Mouse (Mus musculus): ENCODE measurements at regions not wholly inside any gene's neighbourhood (a gene's known extent, or its start where the extent isn't known, plus 50 kb on each side); places are given as distances from the start of the nearest gene placed in this dataset.

DNA sequence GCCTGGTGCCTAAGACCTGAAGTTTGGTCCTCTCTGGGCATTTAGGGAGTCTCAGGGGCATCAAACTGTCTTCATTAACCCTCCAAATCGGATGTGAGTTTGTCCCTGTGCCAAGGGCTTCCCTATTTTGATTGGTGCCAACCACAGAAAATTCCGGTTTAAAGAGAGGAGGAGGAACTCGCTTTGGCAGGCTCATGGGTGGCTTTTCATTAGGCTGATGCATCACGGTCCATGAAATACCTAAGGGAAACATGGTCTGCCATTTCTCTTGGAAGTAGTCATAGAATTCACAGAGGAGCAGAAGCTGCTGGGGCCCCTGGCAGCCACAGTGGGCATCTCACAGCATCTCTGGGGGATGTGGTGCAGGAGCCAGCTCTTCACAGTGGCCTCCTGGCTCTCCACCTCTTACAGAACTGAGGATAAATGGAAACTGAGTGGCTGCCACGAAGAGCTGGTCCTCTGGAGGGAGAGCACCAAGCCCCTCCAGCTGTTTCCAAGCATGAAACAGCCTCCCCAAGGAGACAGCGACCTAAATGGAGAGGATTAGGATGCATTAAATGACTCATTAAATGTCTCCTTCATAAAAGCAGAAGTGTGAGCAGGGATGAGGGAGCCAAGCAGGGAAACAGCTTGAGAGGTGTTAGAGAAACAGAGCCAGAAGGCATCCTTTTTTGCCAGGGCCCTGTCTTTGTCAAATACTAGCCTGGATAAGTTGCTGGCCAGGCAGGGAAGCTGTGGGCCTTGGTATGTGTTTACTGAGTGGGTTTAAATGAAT is 277.9 kb downstream of the Glrx3 start:
- no peaks in the 10 kb centered on the region for H3K9me3 ChIP-seq (ENCODE audit: control insufficient read depth, low read length)
- no peak overlapping the region for H3K4me3 ChIP-seq (replicated peaks; ENCODE audit: low read length)
- no peaks in the 10 kb centered on the region for H3K36me3 ChIP-seq (ENCODE audit: control insufficient read depth, insufficient read depth)
- no peaks in the 10 kb centered on the region for H3K27me3 ChIP-seq (replicated peaks; ENCODE audit: control insufficient read depth, insufficient read depth, low read length)
- H3K9ac ChIP-seq (replicated peaks; ENCODE audit: low read depth, low read length): no peak overlapping the region
- 39% methylated on average over 6 of the region's 6 CpGs for WGBS
- ATAC-seq: peak; percentile 61; the same call in 1 of the 2 replicates
- no peak overlapping the region for H3K27ac ChIP-seq (ENCODE audit: low read length)
- H3K4me1 ChIP-seq (replicated peaks; ENCODE audit: control insufficient read depth, insufficient read depth, low read length): peaks cover 19% of the 10 kb centered on the region
- no peak overlapping the region for H3K4me2 ChIP-seq (ENCODE audit: low read length)

DNA sequence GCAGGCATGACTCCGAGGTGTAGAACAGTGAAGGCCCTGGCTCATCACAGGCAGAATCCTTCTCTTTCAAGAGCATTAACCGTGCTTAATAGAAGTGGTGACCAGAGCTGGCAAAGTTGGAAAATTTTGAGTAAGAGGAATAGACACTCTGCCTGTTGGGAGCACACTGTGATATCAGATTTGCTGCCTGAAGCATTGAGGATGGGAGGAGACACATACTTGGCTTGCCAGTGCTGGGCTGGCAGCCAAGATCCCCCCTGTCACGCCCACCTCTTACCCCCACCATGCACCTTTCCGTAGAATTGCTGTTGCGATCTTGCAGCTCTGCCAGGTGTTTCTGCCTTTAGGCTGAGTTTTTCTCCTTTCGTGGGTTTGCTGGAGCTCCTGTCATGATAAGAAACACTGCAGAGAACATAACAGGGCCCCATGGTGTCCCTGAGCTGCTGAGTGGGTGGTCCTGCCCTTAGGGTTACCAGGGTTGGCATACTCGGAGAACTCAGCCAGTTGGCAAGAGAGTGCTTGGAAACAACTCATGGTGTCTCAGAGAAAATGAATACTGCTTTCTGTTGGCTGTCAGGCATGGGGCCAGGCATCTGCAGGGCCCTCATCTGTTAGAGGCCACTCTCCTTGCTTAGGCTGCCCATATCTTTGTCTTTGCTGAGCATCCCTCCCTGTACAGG is 286.1 kb downstream of the Glrx3 start:
- H3K4me3 ChIP-seq (replicated peaks; ENCODE audit: low read length): no peak overlapping the region
- WGBS: 29% methylated on average over 7 of the region's 7 CpGs
- no peaks in the 10 kb centered on the region for H3K9me3 ChIP-seq (ENCODE audit: control insufficient read depth, low read length)
- no peak overlapping the region for H3K27ac ChIP-seq (ENCODE audit: low read length)
- no peak overlapping the region for H3K4me2 ChIP-seq (ENCODE audit: low read length)
- ATAC-seq: peak; percentile 77
- no peak overlapping the region for H3K9ac ChIP-seq (replicated peaks; ENCODE audit: low read depth, low read length)
- no peaks in the 10 kb centered on the region for H3K27me3 ChIP-seq (replicated peaks; ENCODE audit: control insufficient read depth, insufficient read depth, low read length)
- no peaks in the 10 kb centered on the region for H3K36me3 ChIP-seq (ENCODE audit: control insufficient read depth, insufficient read depth)
- peaks cover 10% of the 10 kb centered on the region for H3K4me1 ChIP-seq (replicated peaks; ENCODE audit: control insufficient read depth, insufficient read depth, low read length)

DNA sequence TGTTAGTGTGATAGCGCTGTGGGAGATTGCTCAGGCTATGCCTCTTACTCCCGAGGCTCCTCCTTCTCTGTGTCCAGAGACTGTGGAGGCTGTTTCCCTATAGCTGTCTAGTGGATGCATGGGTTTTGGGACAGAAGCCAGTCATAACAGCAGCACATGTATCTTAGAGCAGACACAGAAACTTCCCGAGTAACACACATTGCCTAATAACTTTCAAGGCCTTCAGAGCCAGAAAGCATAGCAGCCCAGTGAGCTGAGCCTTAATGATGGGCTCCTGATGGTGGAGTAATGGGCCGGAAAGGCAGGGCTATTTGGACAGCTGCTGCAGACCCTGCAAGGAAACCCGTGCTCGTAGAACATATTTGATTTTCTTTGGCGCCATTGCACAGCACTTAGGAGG is 288.6 kb downstream of the Glrx3 start:
- peaks cover 10% of the 10 kb centered on the region for H3K4me1 ChIP-seq (replicated peaks; ENCODE audit: control insufficient read depth, insufficient read depth, low read length)
- ATAC-seq: no peak
- no peak overlapping the region for H3K4me2 ChIP-seq (ENCODE audit: low read length)
- no peak overlapping the region for H3K27ac ChIP-seq (ENCODE audit: low read length)
- H3K9ac ChIP-seq (replicated peaks; ENCODE audit: low read depth, low read length): no peak overlapping the region
- no peaks in the 10 kb centered on the region for H3K27me3 ChIP-seq (replicated peaks; ENCODE audit: control insufficient read depth, insufficient read depth, low read length)
- no peaks in the 10 kb centered on the region for H3K36me3 ChIP-seq (ENCODE audit: control insufficient read depth, insufficient read depth)
- WGBS: 80% methylated on average over 7 of the region's 7 CpGs
- H3K9me3 ChIP-seq (ENCODE audit: control insufficient read depth, low read length): no peaks in the 10 kb centered on the region
- no peak overlapping the region for H3K4me3 ChIP-seq (replicated peaks; ENCODE audit: low read length)

DNA sequence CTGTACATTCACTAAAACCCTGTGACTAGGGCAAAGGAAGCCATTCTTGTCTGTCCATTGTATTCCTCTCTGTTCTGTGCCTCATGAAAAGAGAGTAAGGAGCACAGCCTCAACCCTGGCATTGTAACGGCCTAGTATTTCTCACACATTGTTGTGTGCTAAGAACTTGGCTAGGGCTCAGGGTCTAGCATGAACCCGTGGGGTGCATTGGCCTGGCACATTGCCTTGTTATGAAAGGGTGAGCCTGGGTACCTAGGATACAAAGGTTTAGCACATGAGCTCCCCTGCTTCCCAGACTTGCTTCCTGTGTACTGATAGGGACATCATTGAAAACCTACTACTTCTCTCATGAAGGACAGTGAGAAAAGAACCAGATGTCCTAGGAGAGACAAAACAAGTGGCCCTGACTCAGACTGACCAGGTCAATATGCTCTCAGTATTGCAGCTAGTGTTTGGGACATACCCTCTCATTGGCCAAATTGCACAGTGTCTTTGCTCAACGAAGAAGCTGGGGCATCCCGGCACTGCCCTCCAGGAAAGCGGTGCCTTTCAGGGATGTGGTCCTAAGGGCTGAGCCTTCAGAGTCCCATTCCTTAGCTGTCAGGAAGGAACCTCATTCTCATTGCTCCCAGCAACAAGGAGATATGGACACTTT is 298.6 kb downstream of the Glrx3 start:
- Histone ChIP-seq H3K27ac (ENCODE audit: low read length) (no peak overlapping the region), H3K9me3 (ENCODE audit: control insufficient read depth, low read length) (no peaks in the 10 kb centered on the region), H3K4me1 (replicated peaks; ENCODE audit: control insufficient read depth, insufficient read depth, low read length) (no peaks in the 10 kb centered on the region), H3K36me3 (ENCODE audit: control insufficient read depth, insufficient read depth) (no peaks in the 10 kb centered on the region), H3K9ac (replicated peaks; ENCODE audit: low read depth, low read length) (no peak overlapping the region), H3K4me3 (replicated peaks; ENCODE audit: low read length) (no peak overlapping the region), H3K4me2 (ENCODE audit: low read length) (no peak overlapping the region), H3K27me3 (replicated peaks; ENCODE audit: control insufficient read depth, insufficient read depth, low read length) (no peaks in the 10 kb centered on the region)
- 74% methylated on average over 5 of the region's 5 CpGs for WGBS
- ATAC-seq: no peak

DNA sequence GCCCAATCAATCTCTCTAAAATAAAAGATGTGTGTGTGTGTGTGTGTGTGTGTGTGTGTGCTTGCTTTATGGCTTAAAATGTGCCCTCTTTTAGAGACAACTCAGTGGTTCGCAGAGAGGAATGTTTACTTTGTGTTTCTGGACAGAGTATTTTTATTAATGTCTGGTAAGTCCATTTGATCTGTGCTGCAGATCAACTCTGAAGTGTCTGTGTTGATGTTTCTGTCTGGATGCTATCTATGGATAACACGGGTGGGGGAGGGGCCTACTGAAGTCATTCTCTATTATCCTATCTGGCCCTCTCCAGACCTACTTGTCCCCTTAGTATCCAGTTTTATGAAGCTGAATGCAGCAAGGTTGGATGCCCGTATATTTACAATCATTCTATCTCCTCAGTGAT is 304.3 kb downstream of the Glrx3 start:
- ATAC-seq: no peak
- H3K27me3 ChIP-seq (replicated peaks; ENCODE audit: control insufficient read depth, insufficient read depth, low read length): no peaks in the 10 kb centered on the region
- no peaks in the 10 kb centered on the region for H3K9me3 ChIP-seq (ENCODE audit: control insufficient read depth, low read length)
- H3K4me1 ChIP-seq (replicated peaks; ENCODE audit: control insufficient read depth, insufficient read depth, low read length): no peaks in the 10 kb centered on the region
- 90% methylated on average over 3 of the region's 3 CpGs for WGBS
- no peak overlapping the region for H3K4me3 ChIP-seq (replicated peaks; ENCODE audit: low read length)
- no peak overlapping the region for H3K27ac ChIP-seq (ENCODE audit: low read length)
- H3K36me3 ChIP-seq (ENCODE audit: control insufficient read depth, insufficient read depth): no peaks in the 10 kb centered on the region
- H3K4me2 ChIP-seq (ENCODE audit: low read length): no peak overlapping the region
- H3K9ac ChIP-seq (replicated peaks; ENCODE audit: low read depth, low read length): no peak overlapping the region

DNA sequence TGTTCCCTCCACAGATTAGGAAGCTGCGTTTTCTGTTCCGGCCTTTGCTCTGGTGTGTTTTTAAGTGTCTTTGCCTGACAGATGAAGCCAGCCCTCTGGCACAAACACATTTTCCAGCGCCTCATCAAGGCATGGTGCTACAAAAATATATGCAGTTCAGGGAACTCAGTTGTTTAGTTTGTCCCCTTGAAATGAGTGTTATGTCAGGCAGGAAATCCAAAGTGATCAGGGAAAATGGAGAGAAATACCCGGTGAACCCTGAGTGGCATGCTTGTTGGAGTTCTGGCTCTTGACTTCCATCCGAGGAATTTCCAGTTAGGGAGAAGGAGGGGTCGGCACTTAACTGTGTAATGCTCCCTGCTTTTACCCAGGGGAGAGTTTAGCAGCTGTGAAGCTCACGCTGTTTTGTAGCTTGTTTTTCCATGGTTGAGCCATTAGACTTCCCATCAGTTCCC is 304.9 kb downstream of the Glrx3 start:
- H3K27ac ChIP-seq (ENCODE audit: low read length): no peak overlapping the region
- WGBS: 57% methylated on average over 7 of the region's 7 CpGs
- no peaks in the 10 kb centered on the region for H3K36me3 ChIP-seq (ENCODE audit: control insufficient read depth, insufficient read depth)
- no peak for ATAC-seq
- H3K9me3 ChIP-seq (ENCODE audit: control insufficient read depth, low read length): no peaks in the 10 kb centered on the region
- no peak overlapping the region for H3K4me2 ChIP-seq (ENCODE audit: low read length)
- no peaks in the 10 kb centered on the region for H3K27me3 ChIP-seq (replicated peaks; ENCODE audit: control insufficient read depth, insufficient read depth, low read length)
- H3K9ac ChIP-seq (replicated peaks; ENCODE audit: low read depth, low read length): no peak overlapping the region
- H3K4me3 ChIP-seq (replicated peaks; ENCODE audit: low read length): no peak overlapping the region
- H3K4me1 ChIP-seq (replicated peaks; ENCODE audit: control insufficient read depth, insufficient read depth, low read length): no peaks in the 10 kb centered on the region

DNA sequence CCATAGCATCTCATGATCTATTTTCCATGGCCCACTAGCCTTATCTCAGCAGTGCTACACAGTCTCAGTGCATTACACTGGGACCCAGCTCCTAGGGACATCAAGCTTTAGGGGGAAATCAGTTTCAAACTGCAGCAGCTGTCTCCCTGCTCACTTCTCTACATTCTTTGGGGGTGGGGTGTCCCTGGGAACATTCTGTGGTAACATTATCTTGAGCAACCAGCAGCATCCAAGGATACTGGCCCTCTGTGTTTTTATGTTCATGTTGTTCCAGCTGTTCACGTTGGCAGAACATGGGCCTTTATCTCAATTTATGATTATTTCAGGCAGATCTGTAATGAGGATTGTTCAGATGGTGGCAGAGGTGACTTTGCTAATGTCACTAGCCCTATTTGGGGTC is 308.2 kb downstream of the Glrx3 start:
- H3K9me3 ChIP-seq (ENCODE audit: control insufficient read depth, low read length): no peaks in the 10 kb centered on the region
- no peak overlapping the region for H3K4me3 ChIP-seq (replicated peaks; ENCODE audit: low read length)
- no peaks in the 10 kb centered on the region for H3K4me1 ChIP-seq (replicated peaks; ENCODE audit: control insufficient read depth, insufficient read depth, low read length)
- H3K36me3 ChIP-seq (ENCODE audit: control insufficient read depth, insufficient read depth): no peaks in the 10 kb centered on the region
- no peaks in the 10 kb centered on the region for H3K27me3 ChIP-seq (replicated peaks; ENCODE audit: control insufficient read depth, insufficient read depth, low read length)
- no peak for ATAC-seq
- H3K27ac ChIP-seq (ENCODE audit: low read length): no peak overlapping the region
- no peak overlapping the region for H3K4me2 ChIP-seq (ENCODE audit: low read length)
- H3K9ac ChIP-seq (replicated peaks; ENCODE audit: low read depth, low read length): no peak overlapping the region
- WGBS: 82% methylated on average over 1 of the region's 1 CpGs

DNA sequence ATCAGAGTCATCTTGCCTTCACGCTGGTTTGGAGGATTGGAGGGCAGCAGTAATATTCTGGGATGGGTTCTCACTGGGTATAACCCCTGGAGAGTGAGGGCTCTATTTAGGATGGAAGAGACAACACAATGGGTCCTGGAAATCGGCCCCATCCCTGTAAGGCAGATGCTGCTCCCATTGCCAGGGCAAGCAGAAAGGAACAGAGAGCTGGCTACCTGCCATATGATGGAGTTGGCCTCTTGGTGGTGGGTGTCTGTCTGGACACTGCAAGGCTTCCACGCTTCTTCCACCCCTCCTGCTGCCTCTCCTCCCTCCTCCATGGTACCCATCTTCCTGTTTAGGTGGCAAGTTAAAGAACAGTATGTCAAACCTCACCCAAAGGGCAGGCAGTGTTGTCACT is 308.6 kb downstream of the Glrx3 start:
- Histone ChIP-seq H3K4me2 (ENCODE audit: low read length) (no peak overlapping the region), H3K36me3 (ENCODE audit: control insufficient read depth, insufficient read depth) (no peaks in the 10 kb centered on the region), H3K27me3 (replicated peaks; ENCODE audit: control insufficient read depth, insufficient read depth, low read length) (no peaks in the 10 kb centered on the region), H3K9me3 (ENCODE audit: control insufficient read depth, low read length) (no peaks in the 10 kb centered on the region), H3K4me1 (replicated peaks; ENCODE audit: control insufficient read depth, insufficient read depth, low read length) (no peaks in the 10 kb centered on the region), H3K9ac (replicated peaks; ENCODE audit: low read depth, low read length) (no peak overlapping the region), H3K27ac (ENCODE audit: low read length) (no peak overlapping the region), H3K4me3 (replicated peaks; ENCODE audit: low read length) (no peak overlapping the region)
- WGBS: 83% methylated on average over 3 of the region's 3 CpGs
- ATAC-seq: no peak

DNA sequence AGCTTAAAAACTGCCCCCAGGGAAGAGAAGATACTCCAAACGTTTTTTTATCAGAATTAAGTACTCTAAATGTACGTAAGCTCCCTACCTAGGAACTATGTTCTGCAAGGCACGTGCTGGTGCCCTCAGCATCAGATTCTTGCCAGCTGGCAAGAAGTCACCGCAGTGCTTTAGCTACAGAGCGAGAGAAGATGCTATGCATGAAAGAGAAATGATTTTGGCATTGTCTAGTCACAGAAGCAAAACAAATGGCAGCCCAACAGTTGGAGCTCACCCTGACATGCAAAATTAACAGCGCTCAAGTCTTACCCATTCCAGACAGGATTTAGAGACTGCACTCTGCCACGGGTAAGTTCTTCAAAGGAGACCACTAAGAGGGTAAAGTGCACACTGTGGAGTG is 311.5 kb downstream of the Glrx3 start:
- Histone ChIP-seq H3K9ac (replicated peaks; ENCODE audit: low read depth, low read length) (no peak overlapping the region), H3K27ac (ENCODE audit: low read length) (no peak overlapping the region), H3K4me3 (replicated peaks; ENCODE audit: low read length) (no peak overlapping the region), H3K27me3 (replicated peaks; ENCODE audit: control insufficient read depth, insufficient read depth, low read length) (no peaks in the 10 kb centered on the region), H3K9me3 (ENCODE audit: control insufficient read depth, low read length) (no peaks in the 10 kb centered on the region), H3K36me3 (ENCODE audit: control insufficient read depth, insufficient read depth) (no peaks in the 10 kb centered on the region), H3K4me2 (ENCODE audit: low read length) (no peak overlapping the region), H3K4me1 (replicated peaks; ENCODE audit: control insufficient read depth, insufficient read depth, low read length) (no peaks in the 10 kb centered on the region)
- ATAC-seq: no peak
- 47% methylated on average over 7 of the region's 7 CpGs for WGBS
